Mouse (Mus musculus) embryonic facial prominence, embryonic 13.5 days (tissue): Measurements from ENCODE around the gene Snap25. TPM values are rescaled to one million over a fixed set of nuclear protein-coding genes. Genes with fewer than 3 reads are reported as not detected.

Experiments used
- ATAC-seq: fragments of 200-750 bp; cut with Nextera tagmentation; 2 replicates; pipeline ENCODE4 v1.8.0; 2017; ENCODE audit warnings: low read depth; ENCODE audit not compliant: insufficient number of reproducible peaks, insufficient read depth, low FRiP score, low TSS enrichment
- H3K27ac ChIP-seq: fragments of 300-500 bp; sonication (generic); 2 replicates; pipeline ENCODE4 v1.5.1; 2015; ENCODE audit warnings: moderate library complexity, mild to moderate bottlenecking, inconsistent platforms
- H3K27me3 ChIP-seq: fragments of 300-500 bp; sonication (generic); 2 replicates; pipeline ENCODE4 v1.6.1; 2015; ENCODE audit warnings: mild to moderate bottlenecking, inconsistent platforms
- H3K36me3 ChIP-seq: fragments of 300-500 bp; sonication (generic); 2 replicates; pipeline ENCODE4 v1.6.1; 2015; ENCODE audit warnings: mild to moderate bottlenecking, inconsistent platforms
- H3K4me1 ChIP-seq: fragments of 300-500 bp; sonication (generic); 2 replicates; pipeline ENCODE4 v1.6.1; 2015; ENCODE audit warnings: inconsistent platforms
- H3K4me2 ChIP-seq: fragments of 300-500 bp; sonication (generic); 2 replicates; pipeline ENCODE4 v1.6.1; 2015; ENCODE audit warnings: moderate library complexity, mild to moderate bottlenecking, inconsistent platforms
- H3K4me3 ChIP-seq: fragments of 300-500 bp; sonication (generic); 2 replicates; pipeline ENCODE4 v1.5.1; 2015; ENCODE audit warnings: mild to moderate bottlenecking, inconsistent platforms
- H3K9ac ChIP-seq: fragments of 300-500 bp; sonication (generic); 2 replicates; pipeline ENCODE4 v1.6.1; 2015; ENCODE audit warnings: mild to moderate bottlenecking, inconsistent platforms
- H3K9me3 ChIP-seq: fragments of 300-500 bp; sonication (generic); 2 replicates; pipeline ENCODE4 v1.6.1; 2016; ENCODE audit warnings: inconsistent platforms
- WGBS: fragments of 180-500 bp; shearing (Covaris S2); methylation state at CpG from one replicate; pipeline ENCODE4 v1.1.7; 2015; ENCODE audit warnings: mixed read lengths; 5-methylcytosine and 5-hydroxymethylcytosine counted together
- polyA plus RNA-seq: library from polyadenylated mRNA; unstranded; fragments of >200 nt; fragmentation: Nextera tagmentation; extraction: Ambion mirVana; gene quantifications from 2 replicates; pipeline ENCODE4 v1.2.1, GENCODE M21; 2015

Snap25 gene
- polyA plus RNA-seq, 1 experiment from 2014 or later, result 4.4 TPM

GRCm38 (mm10) chr2:136827612-136828011 lies 114.4 kb downstream of the Snap25 start:
- H3K4me1 ChIP-seq, result no peaks in the 10 kb centered on the region
- no peaks in the 10 kb centered on the region for H3K36me3 ChIP-seq
- no peaks in the 10 kb centered on the region for H3K27me3 ChIP-seq
- 72% methylated on average over 4 of the region's 4 CpGs for WGBS
- H3K9me3 ChIP-seq, result no peaks in the 10 kb centered on the region
- H3K4me2 ChIP-seq, result no peak overlapping the region
- no peak for ATAC-seq
- H3K27ac ChIP-seq, result no peak overlapping the region
- H3K9ac ChIP-seq, result no peak overlapping the region
- no peak overlapping the region for H3K4me3 ChIP-seq

Other genes starting within 250 kb of the Snap25 start
- gene Ankef1, start 211.5 kb upstream of the Snap25 start, polyA plus RNA-seq, result 0.73 and 0.91 TPM in 2 replicates
- 30.9 and 40.3 TPM in 2 replicates for gene AL731706.2, start 172.2 kb downstream of the Snap25 start, polyA plus RNA-seq
- 8.2 and 8.8 TPM in 2 replicates for gene Slx4ip, start 177.8 kb downstream of the Snap25 start, polyA plus RNA-seq
- 32.8 and 37.4 TPM in 2 replicates for gene AL731706.1, start 177.9 kb downstream of the Snap25 start, polyA plus RNA-seq
- gene Mkks, start 177.9 kb downstream of the Snap25 start, polyA plus RNA-seq, result 13.2 and 15.0 TPM in 2 replicates